Mouse (Mus musculus): Measurements from ENCODE around the gene Adcy6.

Adcy6 gene

DNA sequence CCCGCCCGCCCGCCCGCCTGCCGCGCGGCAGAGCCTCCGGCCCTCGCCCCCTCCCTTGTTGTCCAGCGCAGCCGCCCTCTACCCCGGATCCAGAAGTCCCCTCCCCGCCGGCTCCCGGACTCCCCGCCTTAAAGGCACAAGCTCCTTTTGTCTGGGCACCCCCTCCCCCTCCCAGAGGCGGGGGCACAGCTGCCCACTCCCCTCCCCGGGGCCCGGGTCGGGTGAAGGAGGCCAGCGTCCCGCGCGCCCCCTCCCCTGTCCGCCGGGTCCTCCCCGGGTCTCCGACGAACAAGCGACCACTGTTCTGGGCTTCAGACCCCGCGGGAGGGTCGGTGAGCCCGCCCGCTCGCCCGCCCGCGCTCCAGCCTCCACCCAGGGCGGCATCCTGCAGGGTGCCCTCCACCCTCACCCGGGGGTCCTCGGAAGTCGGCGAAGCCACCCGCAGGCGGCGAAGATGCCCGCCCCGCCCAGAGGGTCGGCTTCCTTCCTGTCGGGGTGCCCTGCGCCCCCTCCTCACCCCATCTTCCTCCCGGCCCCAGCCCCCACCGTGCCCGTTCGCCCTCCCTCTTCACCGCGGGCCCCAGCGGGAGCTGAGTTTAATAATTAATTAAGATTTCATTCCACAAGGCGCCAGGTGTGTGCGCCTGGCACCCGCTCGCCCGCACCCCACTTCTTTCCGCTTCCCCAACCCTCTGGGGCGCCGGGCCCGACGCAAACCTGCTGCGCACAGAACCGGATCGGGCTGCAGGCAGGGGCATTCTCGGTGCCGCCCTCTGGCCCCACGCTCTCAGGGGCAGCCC is at the start of gene Adcy6:
Adcy6 (minus strand) TSS at position 746 of the 800 bp plus-strand sequence.
- peak; percentile 61 for DNase-seq (ENCODE audit: low spot score in 2 of 2)

DNA sequence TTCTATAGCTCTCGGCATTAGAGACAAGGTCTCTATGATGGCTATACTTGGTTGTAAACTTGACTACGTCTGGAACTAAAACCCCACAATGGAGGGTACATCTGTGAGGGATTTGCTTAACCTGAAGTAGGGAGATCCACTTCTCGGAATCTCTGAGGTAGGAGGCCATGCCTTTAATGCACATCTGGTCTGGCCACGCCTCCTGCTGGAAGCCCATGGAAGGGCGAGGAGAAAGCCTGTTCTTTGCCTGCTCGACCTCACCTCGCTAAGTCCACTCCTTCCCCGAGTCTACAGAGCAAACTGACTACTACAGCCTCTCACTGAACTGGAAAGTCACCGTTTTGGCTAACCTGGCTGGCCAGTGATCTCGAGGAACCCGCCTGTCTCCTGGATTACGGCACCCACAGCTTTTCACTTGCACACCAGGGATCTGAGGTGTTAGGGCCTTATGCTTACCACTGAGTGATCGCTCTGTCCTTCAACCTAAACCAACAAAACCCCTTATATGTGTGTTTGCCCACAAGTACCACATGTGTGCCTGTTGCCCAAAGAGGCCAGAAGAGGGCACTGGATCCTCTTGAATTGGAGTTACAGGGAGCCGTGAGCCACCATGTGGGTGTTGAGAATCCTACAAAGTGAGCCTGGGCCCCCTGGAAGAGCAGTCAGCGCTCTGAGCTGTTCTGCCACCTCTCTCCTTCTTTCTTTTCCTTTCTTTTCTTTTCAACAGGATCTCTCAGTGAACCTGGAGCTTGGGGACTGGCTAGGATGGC is 47.3 kb upstream of the Adcy6 start:
- no peak for DNase-seq (ENCODE audit: low spot score in 2 of 2)

DNA sequence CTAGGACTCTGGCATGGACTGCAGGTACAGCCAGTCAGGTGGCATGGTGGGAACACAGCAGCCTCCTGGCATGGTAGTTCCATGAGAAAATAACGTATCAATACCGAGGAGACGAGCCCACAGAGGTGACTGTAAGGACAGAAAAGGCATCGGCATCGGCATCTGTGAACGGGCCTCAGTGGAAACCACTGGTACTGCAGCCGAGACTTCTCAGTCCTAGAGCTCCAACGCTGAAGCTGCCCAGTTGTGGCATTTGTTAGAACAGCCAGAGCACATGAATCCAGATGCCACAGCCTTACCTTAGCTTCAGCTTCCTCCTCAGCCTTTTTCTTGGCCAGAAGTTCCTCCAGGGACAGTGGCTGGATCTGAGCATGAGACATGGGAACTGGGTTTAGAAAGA is 42.3 kb upstream of the Adcy6 start:
- no peak for DNase-seq (ENCODE audit: low spot score in 2 of 2)

DNA sequence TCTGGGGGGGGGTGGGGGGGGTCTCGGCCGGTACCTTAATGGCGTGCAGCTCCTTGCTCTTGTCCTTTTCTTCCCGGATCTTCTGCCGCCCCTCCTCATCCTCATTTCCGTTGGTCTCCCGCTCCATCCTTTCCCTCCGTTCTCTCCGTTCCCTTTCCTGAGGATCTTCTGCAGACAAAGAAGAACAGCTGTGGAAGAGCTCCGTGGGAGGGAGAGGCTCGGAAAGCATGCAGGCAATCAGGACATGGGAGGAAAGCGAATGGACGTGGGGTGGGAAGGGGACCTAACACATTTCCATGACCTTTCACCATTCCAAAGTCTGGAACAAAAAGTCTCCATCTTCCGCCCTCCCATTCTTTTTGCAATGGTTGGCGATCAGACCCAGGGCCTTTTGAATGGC is 41.6 kb upstream of the Adcy6 start:
- no peak for DNase-seq (ENCODE audit: low spot score in 2 of 2)

DNA sequence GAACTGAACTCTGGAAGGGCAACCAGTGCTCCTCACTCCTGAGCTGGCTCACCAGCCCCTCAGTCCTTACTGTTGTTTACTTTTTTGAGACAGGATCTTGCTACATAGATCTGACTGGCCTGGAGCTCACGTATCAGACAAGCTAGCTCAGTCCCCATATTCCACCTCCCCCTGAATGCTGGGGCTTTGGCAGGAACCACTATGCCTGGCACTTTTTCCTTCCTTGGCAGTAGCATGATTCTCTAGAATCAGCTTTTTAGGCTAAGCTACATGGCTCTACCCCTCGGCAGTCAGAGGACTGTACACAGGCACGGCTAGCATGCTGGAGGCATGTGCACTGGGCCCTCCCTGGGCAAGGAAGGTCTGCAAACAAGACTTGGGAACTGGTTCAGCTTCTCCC is 38.2 kb upstream of the Adcy6 start:
- no peak for DNase-seq (ENCODE audit: low spot score in 2 of 2)

DNA sequence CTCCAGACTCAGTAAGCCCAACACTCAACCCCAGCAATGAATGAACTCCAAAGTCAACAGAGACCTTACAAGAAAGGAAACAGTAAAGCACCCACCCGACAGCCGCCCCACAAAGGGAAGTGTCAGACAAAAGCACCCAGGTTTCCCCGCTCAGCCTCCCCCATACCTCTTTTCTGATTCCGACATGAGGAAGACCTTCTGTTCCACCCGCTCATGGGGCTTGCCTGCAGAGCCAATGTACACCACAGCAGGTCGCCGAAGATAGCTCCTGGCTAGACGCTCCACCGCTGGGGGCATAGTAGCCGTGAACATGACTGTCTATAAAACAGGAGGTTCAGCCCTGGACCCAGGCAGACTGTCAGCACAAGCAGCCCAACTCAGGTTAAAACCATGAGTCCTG is 37.4 kb upstream of the Adcy6 start:
- no peak for DNase-seq (ENCODE audit: low spot score in 2 of 2)

DNA sequence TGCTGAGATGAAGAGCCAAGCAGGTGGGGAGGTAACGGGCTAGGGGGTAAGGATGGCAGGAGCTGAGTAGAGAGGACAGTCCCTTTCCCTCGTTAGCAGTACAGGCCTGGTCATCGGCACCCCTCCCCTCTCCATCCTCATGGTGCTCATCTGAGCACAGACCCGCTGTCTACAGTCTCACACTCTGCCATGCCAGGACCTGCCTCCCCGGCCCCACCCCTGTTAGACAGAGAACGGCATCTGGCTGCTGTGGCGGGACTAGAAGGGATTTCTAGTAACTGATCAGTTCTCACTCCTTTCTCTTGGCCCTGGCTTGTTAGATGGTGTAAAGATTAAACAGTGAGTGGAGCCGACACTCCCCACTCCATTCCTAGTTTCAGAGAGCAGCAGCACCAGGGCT is 36.9 kb upstream of the Adcy6 start:
- DNase-seq (ENCODE audit: low spot score in 2 of 2) = no peak

DNA sequence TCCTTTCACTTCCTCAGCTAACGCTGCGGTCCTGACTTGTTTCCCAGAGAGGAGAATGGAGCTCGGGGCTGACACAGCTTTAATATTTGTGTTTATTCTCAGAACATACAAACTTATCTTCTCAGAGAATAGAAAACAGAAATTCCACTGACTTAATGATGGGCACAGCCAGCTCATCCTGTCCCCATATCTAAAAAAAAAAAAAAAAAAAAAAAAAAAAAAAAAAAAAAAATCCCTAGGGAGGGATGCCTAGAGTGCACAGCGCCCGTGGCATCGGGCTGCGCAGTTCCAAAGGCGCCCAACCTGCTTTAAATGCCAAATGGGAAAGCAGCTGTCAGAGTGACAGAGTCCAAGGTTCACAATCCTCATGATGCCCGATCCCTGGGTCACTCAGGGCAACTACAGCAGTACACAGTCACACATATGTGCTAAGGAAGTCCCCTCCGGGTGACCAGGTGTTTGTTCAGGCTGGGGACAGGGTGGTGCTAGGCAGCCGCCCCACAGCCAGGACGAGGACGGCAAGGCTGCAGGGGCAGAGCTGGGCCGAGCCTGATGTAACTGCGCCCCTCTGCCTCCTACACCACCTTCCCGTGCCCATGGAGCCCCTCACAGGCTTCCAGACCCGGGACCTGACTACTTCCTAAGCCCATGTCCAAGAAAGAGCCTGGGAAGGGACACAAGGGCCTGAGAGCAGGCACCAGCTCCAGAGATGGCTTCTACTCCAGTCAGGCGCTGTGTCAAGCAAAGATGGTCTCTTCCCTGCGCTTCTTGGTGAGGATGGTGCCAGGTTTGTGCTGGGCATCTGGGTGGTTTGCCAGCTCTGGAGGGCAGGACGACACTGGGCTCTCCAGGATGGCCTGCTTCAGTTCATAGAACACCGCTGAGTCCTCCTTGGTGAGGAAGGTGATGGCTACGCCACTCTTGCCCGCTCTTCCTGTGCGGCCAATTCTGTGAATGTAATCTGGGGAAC is 35.5 kb upstream of the Adcy6 start:
- no peak for DNase-seq (ENCODE audit: low spot score in 2 of 2)

DNA sequence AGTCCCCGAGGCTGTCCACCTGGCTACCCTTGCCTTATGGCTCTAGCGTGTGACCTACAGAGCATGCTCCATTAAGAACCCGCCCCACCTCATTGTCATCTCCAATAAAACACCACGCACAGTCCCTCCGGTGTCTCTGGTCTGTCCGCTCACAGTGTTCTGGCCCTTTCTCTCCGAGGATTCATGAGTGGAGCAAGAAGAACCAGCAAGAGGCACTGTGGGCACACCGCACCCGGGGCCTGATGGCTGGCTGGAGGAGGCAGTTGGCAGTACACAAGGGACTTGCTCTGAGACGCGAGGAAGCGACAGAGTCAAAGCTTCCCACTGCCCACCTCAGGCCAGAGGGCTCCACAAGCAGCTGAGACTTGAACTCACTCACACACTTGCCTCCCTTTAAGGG is 34.5 kb upstream of the Adcy6 start:
- DNase-seq (ENCODE audit: low spot score in 2 of 2) = no peak

DNA sequence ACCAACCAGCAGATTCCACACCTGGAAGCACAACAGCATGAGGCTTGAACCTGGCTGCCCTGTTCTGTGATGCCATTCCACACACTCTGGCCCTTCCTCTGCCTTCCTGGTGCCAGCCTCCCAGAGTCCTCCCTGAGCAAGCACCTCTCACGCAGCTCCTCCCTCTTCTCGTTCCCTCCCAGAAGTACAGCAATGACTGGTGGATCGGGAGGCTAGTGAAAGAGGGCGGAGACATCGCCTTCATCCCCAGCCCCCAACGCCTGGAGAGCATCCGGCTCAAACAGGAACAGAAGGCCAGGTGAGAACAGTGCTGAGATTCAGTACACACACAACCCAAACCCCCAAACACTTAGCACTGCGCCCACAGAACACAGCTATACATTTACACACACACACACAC is 30.3 kb upstream of the Adcy6 start:
- DNase-seq (ENCODE audit: low spot score in 2 of 2) = no peak

DNA sequence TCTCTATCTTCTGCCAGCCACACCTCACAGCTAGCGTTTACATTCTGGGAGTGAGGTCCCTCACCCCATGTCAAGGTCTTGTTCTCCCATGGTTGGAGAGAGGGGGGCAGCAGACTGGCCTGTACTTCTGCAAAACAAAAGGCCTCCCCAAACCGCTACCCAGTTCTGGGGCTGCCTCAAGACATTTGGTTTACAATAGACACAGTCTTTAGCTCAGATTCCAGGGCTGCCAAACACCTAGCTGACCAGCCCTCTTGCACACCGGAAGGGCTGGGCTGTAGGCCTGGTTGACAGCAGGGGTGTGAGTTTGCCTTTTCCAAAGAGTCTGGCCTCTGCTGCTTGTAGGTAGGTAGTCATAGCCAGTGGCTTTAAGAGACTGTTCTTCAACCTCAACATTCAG is 27.3 kb upstream of the Adcy6 start:
- no peak for DNase-seq (ENCODE audit: low spot score in 2 of 2)

DNA sequence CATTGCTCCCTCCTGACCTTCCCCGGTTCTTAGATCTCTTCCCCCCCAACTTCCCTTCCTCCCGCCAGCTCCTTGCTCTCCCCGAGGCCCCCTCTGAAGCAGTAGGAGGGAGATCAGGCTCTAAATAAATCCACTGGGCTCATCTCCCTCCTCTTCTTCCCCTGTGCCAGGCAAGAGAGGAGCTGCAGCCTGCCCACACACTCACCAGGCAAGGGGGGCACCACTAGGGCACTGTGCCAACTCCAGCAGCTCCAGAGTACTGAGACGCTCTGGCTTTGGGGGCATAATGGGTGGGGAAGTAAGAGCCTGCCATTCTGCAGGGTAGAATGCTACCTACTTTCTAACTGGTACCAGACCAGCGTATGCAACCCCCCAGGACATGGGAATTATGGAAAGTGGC is 26.6 kb upstream of the Adcy6 start:
- DNase-seq (ENCODE audit: low spot score in 2 of 2) = no peak

DNA sequence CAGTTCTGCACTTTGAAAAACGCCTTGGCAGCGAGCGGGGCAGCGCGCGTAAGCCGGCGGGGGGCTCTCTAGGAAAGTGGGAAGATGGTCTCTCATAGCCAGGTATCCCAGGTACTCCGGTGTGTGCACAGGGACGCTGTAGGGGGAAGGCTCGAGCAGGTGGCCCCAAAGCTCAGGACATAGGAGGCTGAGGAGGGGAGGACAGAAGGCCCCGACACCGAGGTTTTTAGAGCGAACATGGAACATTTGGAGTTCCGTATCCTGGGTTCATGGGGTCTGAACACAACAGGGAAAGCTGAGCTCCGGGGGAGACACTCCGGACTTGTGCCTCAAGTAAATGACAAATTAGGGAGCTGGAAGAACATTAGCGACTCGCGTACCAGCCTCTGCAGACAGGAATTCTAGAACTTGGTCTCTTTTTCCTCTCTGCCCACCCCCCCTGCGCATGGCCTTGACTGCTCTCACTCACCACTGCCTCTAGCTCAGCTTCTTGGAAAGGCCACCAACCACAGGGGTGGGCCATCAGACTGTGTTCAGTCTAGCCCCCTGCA is 25.5 kb upstream of the Adcy6 start:
- no peak for DNase-seq (ENCODE audit: low spot score in 2 of 2)

DNA sequence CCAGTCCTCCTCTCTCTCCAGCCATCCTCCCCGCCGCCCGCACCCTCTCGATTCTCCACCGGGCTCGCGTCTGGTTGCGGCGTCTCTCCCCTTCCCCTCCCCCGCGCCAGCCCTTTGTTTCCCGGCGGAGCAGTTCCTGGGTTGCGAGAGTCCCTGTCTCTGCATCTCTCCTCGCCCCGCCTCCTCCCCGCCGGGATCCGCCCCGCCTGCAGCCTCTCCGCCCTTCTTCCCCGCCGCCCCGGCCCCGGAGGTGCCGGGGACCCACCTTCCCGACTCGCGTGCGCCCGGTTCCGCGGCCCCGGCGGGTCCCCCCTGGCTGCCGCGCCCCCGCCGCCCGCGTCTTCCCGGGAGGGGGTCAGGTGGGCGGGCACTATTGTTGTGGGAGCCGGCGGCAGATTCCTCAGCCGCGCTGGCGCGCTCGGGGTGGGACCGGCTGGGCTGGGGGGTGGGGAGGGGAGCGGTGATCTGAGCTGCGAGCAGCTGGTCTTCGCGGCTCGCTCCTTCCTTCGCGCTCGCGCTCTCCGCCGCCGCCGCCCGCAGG is 24.7 kb upstream of the Adcy6 start:
- peak; percentile 37 to 59 for DNase-seq (ENCODE audit: low spot score in 2 of 2)

DNA sequence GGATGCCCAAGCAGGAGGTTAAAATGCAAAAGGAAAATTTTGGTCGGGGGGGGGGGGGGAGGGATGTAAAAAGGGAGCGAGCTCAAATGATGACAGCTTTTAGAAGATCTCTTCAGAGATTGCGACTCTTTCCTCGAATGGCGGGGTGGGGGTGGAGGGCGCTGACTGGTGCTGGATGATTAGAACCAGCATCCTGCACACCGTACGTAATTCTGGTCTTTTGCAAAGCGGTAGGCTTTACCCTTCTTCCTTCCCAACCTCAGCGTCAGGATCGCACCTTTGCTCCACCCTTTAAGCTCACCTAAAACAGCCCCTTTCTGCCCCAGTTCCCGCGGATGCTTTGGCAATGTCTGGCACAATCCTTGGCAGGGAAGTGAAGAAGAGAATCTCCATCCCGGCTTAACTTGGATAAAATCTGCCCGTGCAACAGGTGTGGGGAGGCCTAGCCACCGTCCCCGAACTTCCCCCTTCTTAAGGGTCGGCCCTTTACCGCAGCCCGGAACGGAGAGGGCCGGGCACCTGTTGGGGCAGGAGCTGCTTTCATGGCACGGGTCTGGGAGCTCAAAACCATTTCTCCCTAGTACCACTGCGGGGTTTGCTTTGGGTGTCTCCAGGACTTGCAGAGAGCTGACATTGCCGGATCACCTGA is 24.1 kb upstream of the Adcy6 start:
- no peak for DNase-seq (ENCODE audit: low spot score in 2 of 2)

DNA sequence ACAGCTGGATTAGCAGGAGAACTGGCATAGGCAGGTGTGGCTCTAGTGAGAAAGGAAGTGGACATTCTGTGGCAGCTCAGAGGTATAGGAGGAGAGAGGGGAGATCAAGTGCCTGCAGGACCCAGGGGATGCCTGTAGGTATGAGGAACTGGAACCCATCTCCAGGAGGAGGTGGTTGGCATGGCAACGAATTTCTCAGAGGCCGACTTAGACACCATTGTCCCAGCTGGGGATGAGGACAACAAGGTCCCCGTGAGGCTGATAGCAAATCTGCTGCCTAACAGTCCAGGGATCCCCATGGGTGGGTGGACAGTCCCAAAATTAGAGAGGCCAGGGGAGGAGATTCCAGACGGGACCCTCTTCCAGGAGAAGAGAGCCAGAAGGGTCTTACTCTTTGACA is 23.0 kb upstream of the Adcy6 start:
- no peak for DNase-seq (ENCODE audit: low spot score in 2 of 2)

DNA sequence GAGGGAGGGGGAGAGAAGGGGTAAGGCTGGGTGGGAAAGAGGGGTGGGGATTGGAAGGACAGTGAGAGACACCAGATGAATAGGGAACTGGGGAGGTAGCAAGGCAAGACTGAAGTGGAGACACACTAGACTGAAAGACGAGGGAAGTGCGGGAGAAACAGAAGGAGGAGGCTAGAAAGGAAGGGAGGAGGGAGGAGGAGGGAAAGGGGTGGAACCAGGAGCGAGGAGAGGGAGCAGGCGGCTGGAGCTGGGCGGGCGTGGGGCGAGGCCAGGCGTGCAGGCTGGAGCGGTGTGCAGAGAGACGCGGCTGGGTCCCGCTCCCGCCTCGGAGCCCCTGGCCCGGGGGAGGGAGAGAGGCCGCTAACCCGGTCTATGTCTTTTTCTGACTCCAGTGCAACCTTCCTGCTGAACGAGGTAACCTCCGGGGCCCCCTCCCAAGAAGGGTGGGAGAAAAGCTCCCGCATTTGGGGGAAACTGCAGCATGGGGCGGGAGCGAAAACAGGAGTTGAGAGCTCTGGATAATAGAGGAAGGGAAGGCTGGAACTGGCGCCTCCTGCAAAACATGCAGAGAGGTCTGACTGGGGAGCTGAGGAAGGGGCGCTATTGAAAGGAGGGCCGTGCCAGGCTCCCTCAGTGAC is 22.4 kb upstream of the Adcy6 start:
- DNase-seq (ENCODE audit: low spot score in 2 of 2) = no peak

DNA sequence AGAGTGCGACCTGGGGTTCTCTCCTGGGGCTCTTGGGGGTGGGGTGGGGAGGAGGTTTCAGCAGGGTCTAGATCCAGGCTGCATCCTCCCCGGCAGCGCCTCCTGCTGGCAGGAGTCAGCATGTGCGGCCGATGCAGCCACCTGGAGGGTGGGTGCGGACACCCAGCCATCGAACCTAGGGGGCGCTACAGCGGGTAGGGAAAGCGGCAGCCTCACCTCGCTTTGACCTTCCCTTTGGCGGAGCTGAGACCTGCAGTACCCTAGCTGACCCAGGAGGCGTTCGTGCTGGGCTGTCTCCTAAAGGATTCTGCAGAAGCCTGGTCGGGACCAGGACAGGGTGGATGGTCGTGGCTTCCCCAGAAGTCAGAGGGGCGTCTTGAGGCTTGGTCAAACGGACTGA is 21.6 kb upstream of the Adcy6 start:
- peak; percentile 63 to 85 for DNase-seq (ENCODE audit: low spot score in 2 of 2)

DNA sequence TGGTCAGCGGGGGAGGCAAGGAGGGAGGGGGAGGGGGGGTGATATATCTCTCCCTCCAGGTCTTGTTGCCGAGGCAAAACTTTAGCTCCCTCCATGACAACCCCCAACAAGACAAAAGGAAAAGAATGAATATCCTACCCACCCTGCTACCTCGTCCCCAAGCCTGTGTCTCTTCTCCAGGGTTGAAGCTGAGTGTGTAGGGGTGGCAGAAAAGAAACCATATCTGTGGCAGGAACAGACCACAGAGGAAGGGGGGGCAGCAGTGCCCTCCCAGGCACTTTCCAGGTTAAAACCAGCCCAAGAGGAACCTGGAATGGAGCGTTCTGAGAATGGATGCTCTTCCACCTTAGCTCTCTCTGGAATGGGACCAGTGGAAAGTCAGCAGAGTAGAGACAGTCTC is 20.7 kb upstream of the Adcy6 start, which contains the start of gene Cacnb3:
Cacnb3 (plus strand) TSS at position 301 of the 400 bp plus-strand sequence.
- DNase-seq (ENCODE audit: low spot score in 2 of 2) = no peak

DNA sequence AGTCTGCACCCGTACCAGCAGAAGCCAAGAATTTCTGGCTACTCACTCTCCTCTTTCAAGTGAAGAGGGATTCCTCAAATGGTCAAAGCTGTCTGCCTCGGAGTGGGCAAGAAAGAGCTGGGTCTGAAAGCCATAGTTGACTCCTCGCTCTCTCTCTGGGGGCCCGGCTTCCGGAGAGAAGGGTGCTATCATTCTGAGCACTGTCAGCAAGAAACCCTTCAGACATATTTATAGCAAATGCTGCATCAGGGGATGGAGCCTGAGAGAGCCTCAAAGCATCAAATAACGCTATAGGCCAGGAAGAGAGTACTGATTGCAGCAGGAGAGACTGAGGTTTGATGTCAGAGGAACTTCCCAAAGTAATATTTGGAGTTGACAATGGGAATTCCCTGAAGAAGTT is 19.6 kb upstream of the Adcy6 start:
- DNase-seq (ENCODE audit: low spot score in 2 of 2) = no peak
